Mouse (Mus musculus) forebrain, embryonic 13.5 days (tissue): ENCODE data around the gene Fam229a. TPM values are rescaled to one million over a fixed set of nuclear protein-coding genes. Genes with fewer than 3 reads are reported as not detected.
"Not testable (repeated sequence)": the region's sequence is repeated elsewhere in the genome, so short reads cannot be mapped to it uniquely, and the experiment has no call there.

Experiments used
- ATAC-seq: fragments of 200-750 bp; cut with Nextera tagmentation; 2 replicates; pipeline ENCODE4 v1.8.0; 2017
- H3K27ac ChIP-seq: fragments of 300-500 bp; sonication (generic); 2 replicates; pipeline ENCODE4 v1.5.1; 2015; ENCODE audit warnings: inconsistent platforms, mild to moderate bottlenecking, moderate library complexity
- H3K27me3 ChIP-seq: fragments of 300-500 bp; sonication (generic); 2 replicates; pipeline ENCODE4 v1.6.1; 2015; ENCODE audit warnings: mild to moderate bottlenecking, inconsistent platforms
- H3K36me3 ChIP-seq: fragments of 300-500 bp; sonication (generic); 2 replicates; pipeline ENCODE4 v1.6.1; 2015; ENCODE audit warnings: mild to moderate bottlenecking, inconsistent platforms; ENCODE audit not compliant: poor library complexity, severe bottlenecking
- H3K4me1 ChIP-seq: fragments of 300-500 bp; sonication (generic); 2 replicates; pipeline ENCODE4 v1.6.1; 2015; ENCODE audit warnings: inconsistent platforms
- H3K4me2 ChIP-seq: fragments of 300-500 bp; sonication (generic); 2 replicates; pipeline ENCODE4 v1.6.1; 2015; ENCODE audit warnings: inconsistent platforms, mild to moderate bottlenecking, moderate library complexity
- H3K4me3 ChIP-seq: fragments of 300-500 bp; sonication (generic); 2 replicates; pipeline ENCODE4 v1.5.1; 2015; ENCODE audit warnings: mild to moderate bottlenecking, inconsistent platforms
- H3K9ac ChIP-seq: fragments of 300-500 bp; sonication (generic); 2 replicates; pipeline ENCODE4 v1.6.1; 2015; ENCODE audit warnings: mild to moderate bottlenecking, inconsistent platforms
- H3K9me3 ChIP-seq: fragments of 300-500 bp; sonication (generic); replicated peaks from 2 replicates; pipeline ENCODE4 v1.6.1; 2016; ENCODE audit warnings: inconsistent platforms
- WGBS: fragments of 180-500 bp; shearing (Covaris S2); methylation state at CpG from one replicate; pipeline ENCODE4 v1.1.7; 2015; 5-methylcytosine and 5-hydroxymethylcytosine counted together
- polyA plus RNA-seq: library from polyadenylated mRNA; unstranded; fragments of >200 nt; fragmentation: Nextera tagmentation; extraction: Ambion mirVana; gene quantifications from 2 replicates; pipeline ENCODE4 v1.2.1, GENCODE M21; 2015

Gene Fam229a
- polyA plus RNA-seq, 1 experiment from 2014 or later = not detected

- no peak overlapping the region for H3K4me3 ChIP-seq
- peak overlapping the region; percentile 27; the same call in 1 of the 2 replicates for H3K9ac ChIP-seq
- WGBS = 13% methylated on average over 6 of the region's 6 CpGs
- no peak overlapping the region for H3K4me2 ChIP-seq
- ATAC-seq = no peak
- no peaks in the 10 kb centered on the region for H3K9me3 ChIP-seq
- H3K36me3 ChIP-seq = peaks cover 18% of the 10 kb centered on the region
- no peak overlapping the region for H3K27ac ChIP-seq
- H3K4me1 ChIP-seq = peaks cover 46% of the 10 kb centered on the region
- H3K27me3 ChIP-seq = no peaks in the 10 kb centered on the region
These were observed 20.6 kb downstream of the Fam229a start for GRCm38 (mm10) chr4:129511413-129512096.

- Histone ChIP-seq H3K36me3 (peaks cover 35% of the 10 kb centered on the region), H3K9ac (peak within 1 kb of the TSS; percentile 100), H3K4me2 (peak within 1 kb of the TSS; percentile 96), H3K27me3 (no peaks in the 10 kb centered on the region), H3K4me1 (peaks cover 50% of the 10 kb centered on the region), H3K4me3 (peak within 1 kb of the TSS; percentile 100), H3K9me3 (no peaks in the 10 kb centered on the region), H3K27ac (peak within 1 kb of the TSS; percentile 97)
- ATAC-seq = peak; percentile 89
- WGBS = 6% methylated on average over 34 of the region's 47 CpGs
These were observed 22.2 kb downstream of the Fam229a start, which contains the start of gene Marcksl1 for GRCm38 (mm10) chr4:129513086-129513767. Gene Marcksl1, plus strand, starts transcription at chr4:129513581.

GRCm38 (mm10) chr4:129513891-129514290 is 22.9 kb downstream of the Fam229a start:
- peaks cover 41% of the 10 kb centered on the region for H3K36me3 ChIP-seq
- ATAC-seq = peak; percentile 42
- peak overlapping the region; percentile 97 for H3K27ac ChIP-seq
- no peaks in the 10 kb centered on the region for H3K27me3 ChIP-seq
- H3K9ac ChIP-seq = peak overlapping the region; percentile 100
- H3K4me2 ChIP-seq = peak overlapping the region; percentile 96
- WGBS = 1% methylated on average over 44 of the region's 57 CpGs
- H3K4me3 ChIP-seq = peak overlapping the region; percentile 100
- H3K4me1 ChIP-seq = peaks cover 47% of the 10 kb centered on the region
- no peaks in the 10 kb centered on the region for H3K9me3 ChIP-seq

GRCm38 (mm10) chr4:129514300-129514898 is 23.4 kb downstream of the Fam229a start:
- Histone ChIP-seq H3K36me3 (peaks cover 42% of the 10 kb centered on the region), H3K9ac (peak overlapping the region; percentile 100), H3K27ac (peak overlapping the region; percentile 97), H3K4me3 (peak overlapping the region; percentile 100), H3K27me3 (no peaks in the 10 kb centered on the region), H3K4me1 (peaks cover 42% of the 10 kb centered on the region), H3K9me3 (no peaks in the 10 kb centered on the region), H3K4me2 (peak overlapping the region; percentile 96)
- peak; percentile 63 for ATAC-seq
- 0% methylated on average over 31 of the region's 35 CpGs for WGBS

GRCm38 (mm10) chr4:129516925-129517324 is 25.9 kb downstream of the Fam229a start:
- Histone ChIP-seq H3K27ac (peak overlapping the region; percentile 16; the same call in 1 of the 2 replicates), H3K4me1 (peaks cover 25% of the 10 kb centered on the region), H3K4me2 (0 out of 2 replicates have a peak overlapping the region, but pooled peaks have one; percentile 28), H3K27me3 (no peaks in the 10 kb centered on the region), H3K4me3 (no peak overlapping the region), H3K9ac (no peak overlapping the region), H3K9me3 (no peaks in the 10 kb centered on the region), H3K36me3 (peaks cover 66% of the 10 kb centered on the region)
- no peak for ATAC-seq
- WGBS = 51% methylated on average over 2 of the region's 2 CpGs

- Histone ChIP-seq H3K4me3 (no peak overlapping the region), H3K27ac (no peak overlapping the region), H3K27me3 (no peaks in the 10 kb centered on the region), H3K4me2 (no peak overlapping the region), H3K4me1 (peaks cover 18% of the 10 kb centered on the region), H3K36me3 (peaks cover 82% of the 10 kb centered on the region), H3K9ac (no peak overlapping the region), H3K9me3 (no peaks in the 10 kb centered on the region)
- ATAC-seq = no peak
- 93% methylated on average over 8 of the region's 8 CpGs for WGBS
These were observed 27.5 kb downstream of the Fam229a start for GRCm38 (mm10) chr4:129518519-129518918.

- Histone ChIP-seq H3K9me3 (no peaks in the 10 kb centered on the region), H3K27me3 (no peaks in the 10 kb centered on the region), H3K9ac (no peak overlapping the region), H3K27ac (no peak overlapping the region), H3K4me1 (no peaks in the 10 kb centered on the region), H3K4me2 (no peak overlapping the region), H3K4me3 (no peak overlapping the region), H3K36me3 (peaks cover 92% of the 10 kb centered on the region)
- WGBS = 93% methylated on average over 5 of the region's 5 CpGs
- no peak for ATAC-seq
These were observed 34.3 kb downstream of the Fam229a start for GRCm38 (mm10) chr4:129525338-129525737.

- no peaks in the 10 kb centered on the region for H3K9me3 ChIP-seq
- H3K27me3 ChIP-seq = no peaks in the 10 kb centered on the region
- ATAC-seq = no peak
- no peak overlapping the region for H3K4me3 ChIP-seq
- H3K27ac ChIP-seq = no peak overlapping the region
- H3K4me2 ChIP-seq = no peak overlapping the region
- H3K4me1 ChIP-seq = no peaks in the 10 kb centered on the region
- peaks cover 92% of the 10 kb centered on the region for H3K36me3 ChIP-seq
- WGBS = 93% methylated on average over 3 of the region's 3 CpGs
- no peak overlapping the region for H3K9ac ChIP-seq
These were observed 34.9 kb downstream of the Fam229a start for GRCm38 (mm10) chr4:129525889-129526288.

- peaks cover 88% of the 10 kb centered on the region for H3K36me3 ChIP-seq
- H3K4me2 ChIP-seq = not testable (repeated sequence)
These were observed 37.9 kb downstream of the Fam229a start for GRCm38 (mm10) chr4:129528901-129529300.

GRCm38 (mm10) chr4:129540012-129540411 is 49.0 kb downstream of the Fam229a start:
- peaks cover 21% of the 10 kb centered on the region for H3K4me1 ChIP-seq
- H3K27me3 ChIP-seq = no peaks in the 10 kb centered on the region
- H3K4me3 ChIP-seq = no peak overlapping the region
- H3K27ac ChIP-seq = no peak overlapping the region
- no peak overlapping the region for H3K9ac ChIP-seq
- 0 out of 2 replicates have a peak overlapping the region, but pooled peaks have one; percentile 11 for H3K4me2 ChIP-seq
- ATAC-seq = no peak
- H3K9me3 ChIP-seq = no peaks in the 10 kb centered on the region
- 89% methylated on average over 6 of the region's 6 CpGs for WGBS
- peaks cover 35% of the 10 kb centered on the region for H3K36me3 ChIP-seq

More at GRCm38 (mm10) chr4:129528901-129529300, 37.9 kb downstream of the Fam229a start:
- H3K9ac ChIP-seq, ATAC-seq, H3K4me3 ChIP-seq, H3K4me1 ChIP-seq, H3K9me3 ChIP-seq, H3K27ac ChIP-seq, H3K27me3 ChIP-seq: not testable (repeated sequence)
- WGBS = 97% methylated on average over 6 of the region's 6 CpGs
